Mouse (Mus musculus) heart, embryonic 16.5 days (tissue): ENCODE measurements around the gene Rab36. TPM values are rescaled to one million over a fixed set of nuclear protein-coding genes. Genes with fewer than 3 reads are reported as not detected.

Source experiments
- ATAC-seq: fragments of 200-750 bp; cut with Nextera tagmentation; replicated peaks from 2 replicates; pipeline ENCODE4 v1.8.0; 2017; ENCODE audit warnings: moderate number of reproducible peaks; ENCODE audit not compliant: insufficient read depth, low FRiP score; ENCODE audit errors: extremely low read depth
- H3K27ac ChIP-seq: fragments of 300-500 bp; sonication (generic); 2 replicates; pipeline ENCODE4 v1.5.1; 2014; ENCODE audit warnings: mild to moderate bottlenecking, low read length, control low read depth, moderate library complexity
- H3K27me3 ChIP-seq: fragments of 300-500 bp; sonication (generic); 2 replicates; pipeline ENCODE4 v1.6.1; 2014; ENCODE audit warnings: low read length, mixed read lengths; ENCODE audit not compliant: control insufficient read depth, insufficient read depth
- H3K36me3 ChIP-seq: fragments of 300-500 bp; sonication (generic); 2 replicates; pipeline ENCODE4 v1.6.1; 2014; ENCODE audit not compliant: control insufficient read depth, insufficient read depth
- H3K4me1 ChIP-seq: fragments of 300-500 bp; sonication (generic); 2 replicates; pipeline ENCODE4 v1.6.1; 2014; ENCODE audit warnings: low read length, mixed read lengths; ENCODE audit not compliant: control insufficient read depth, insufficient read depth
- H3K4me2 ChIP-seq: fragments of 300-500 bp; sonication (generic); 2 replicates; pipeline ENCODE4 v1.6.1; 2014; ENCODE audit warnings: low read depth, mild to moderate bottlenecking, control low read depth, low read length
- H3K4me3 ChIP-seq: fragments of 300-500 bp; sonication (generic); 2 replicates; pipeline ENCODE4 v1.5.1; 2014; ENCODE audit warnings: mild to moderate bottlenecking, control low read depth, low read length
- H3K9ac ChIP-seq: fragments of 300-500 bp; sonication (generic); 2 replicates; pipeline ENCODE4 v1.6.1; 2014; ENCODE audit warnings: low read length, control low read depth
- H3K9me3 ChIP-seq: fragments of 300-500 bp; sonication (generic); replicated peaks from 2 replicates; pipeline ENCODE4 v1.6.1; 2016; ENCODE audit warnings: low read length; ENCODE audit not compliant: control insufficient read depth
- WGBS: fragments of 180-500 bp; shearing (Covaris S2); extraction: QIAGEN DNeasy Blood & Tissue Kit; methylation state at CpG from one replicate; pipeline ENCODE4 v1.1.7; 2014; 5-methylcytosine and 5-hydroxymethylcytosine counted together
- polyA plus RNA-seq: library from polyadenylated mRNA; unstranded; fragments of >200 nt; fragmentation: Nextera tagmentation; extraction: Ambion mirVana; gene quantifications from 2 replicates; pipeline ENCODE4 v1.2.1, GENCODE M21; 2015

Rab36 gene
- polyA plus RNA-seq, 1 experiment from 2014 or later: 1.7 TPM

DNA sequence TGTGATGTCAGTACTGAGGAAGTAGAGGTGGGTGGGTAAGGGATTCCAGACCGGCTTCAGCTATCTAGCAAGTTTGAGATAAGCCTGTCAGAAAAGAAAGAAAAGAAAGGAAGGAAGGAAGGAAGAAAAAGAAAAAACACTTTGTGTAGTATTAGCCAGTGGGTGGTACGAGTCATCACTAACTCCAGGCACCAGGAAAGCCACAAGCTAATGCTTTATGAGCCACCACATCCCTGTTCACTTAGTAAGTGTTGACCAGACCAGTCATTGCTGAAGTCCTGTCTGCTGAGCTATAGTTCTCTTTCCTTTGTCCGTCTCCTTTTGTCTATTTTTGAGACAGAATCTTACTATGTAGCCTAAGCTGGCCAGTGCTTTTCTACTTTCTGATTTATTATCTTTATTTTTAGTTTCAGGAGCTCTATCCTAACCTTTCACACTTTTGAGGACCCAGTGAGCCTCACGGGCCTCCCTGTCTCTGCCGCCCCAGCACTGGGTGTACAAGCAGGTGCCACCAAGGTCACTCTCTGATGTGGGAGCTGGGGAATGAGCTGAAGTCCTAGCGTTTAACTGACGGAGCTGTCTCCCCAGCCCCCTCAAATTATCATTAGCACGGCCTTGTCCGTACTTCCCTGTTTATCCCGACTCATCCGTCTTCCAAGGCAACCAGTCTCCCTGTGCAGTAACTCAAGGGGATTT is 33.6 kb downstream of the Rab36 start:
- Histone ChIP-seq H3K9me3 (no peaks in the 10 kb centered on the region), H3K4me1 (peaks cover 14% of the 10 kb centered on the region)

GRCm38 (mm10) chr10:75075665-75076064 is 38.8 kb downstream of the Rab36 start:
- peaks cover 5% of the 10 kb centered on the region; the same call in 1 of the 2 replicates for H3K4me1 ChIP-seq
- ATAC-seq: no peak
- no peaks in the 10 kb centered on the region for H3K27me3 ChIP-seq
- H3K9ac ChIP-seq: no peak overlapping the region
- no peak overlapping the region for H3K4me2 ChIP-seq
- no peaks in the 10 kb centered on the region for H3K36me3 ChIP-seq
- no peak overlapping the region for H3K27ac ChIP-seq
- H3K4me3 ChIP-seq: no peak overlapping the region
- no peaks in the 10 kb centered on the region for H3K9me3 ChIP-seq
- WGBS: 69% methylated on average over 5 of the region's 5 CpGs

More for the DNA sequence above, 33.6 kb downstream of the Rab36 start:
- Histone ChIP-seq H3K36me3 (no peaks in the 10 kb centered on the region), H3K9ac (no peak overlapping the region), H3K27me3 (no peaks in the 10 kb centered on the region), H3K4me3 (no peak overlapping the region), H3K27ac (no peak overlapping the region; the same call in 1 of the 2 replicates), H3K4me2 (no peak overlapping the region)
- WGBS: 55% methylated on average over 11 of the region's 11 CpGs
- 0 out of 2 replicates have a peak, but pooled peaks have one; percentile 39 for ATAC-seq

GRCm38 (mm10) chr10:75078174-75079128 is 41.6 kb downstream of the Rab36 start:
- 73% methylated on average over 14 of the region's 14 CpGs for WGBS
- no peak overlapping the region for H3K27ac ChIP-seq
- no peak for ATAC-seq

GRCm38 (mm10) chr10:75085330-75085729 is 48.5 kb downstream of the Rab36 start:
- peaks cover 4% of the 10 kb centered on the region for H3K9me3 ChIP-seq
- H3K4me2 ChIP-seq: no peak overlapping the region
- peaks cover 3% of the 10 kb centered on the region; the same call in 1 of the 2 replicates for H3K27me3 ChIP-seq
- no peaks in the 10 kb centered on the region for H3K4me1 ChIP-seq
- H3K4me3 ChIP-seq: no peak overlapping the region
- ATAC-seq: no peak
- H3K36me3 ChIP-seq: no peaks in the 10 kb centered on the region; the same call in 1 of the 2 replicates
- 75% methylated on average over 1 of the region's 1 CpGs for WGBS
- H3K9ac ChIP-seq: no peak overlapping the region
- no peak overlapping the region for H3K27ac ChIP-seq

More at GRCm38 (mm10) chr10:75078174-75079128, 41.6 kb downstream of the Rab36 start:
- Histone ChIP-seq H3K9me3 (no peaks in the 10 kb centered on the region), H3K4me1 (no peaks in the 10 kb centered on the region; the same call in 1 of the 2 replicates), H3K4me2 (no peak overlapping the region), H3K4me3 (no peak overlapping the region), H3K9ac (no peak overlapping the region), H3K36me3 (no peaks in the 10 kb centered on the region; the same call in 1 of the 2 replicates), H3K27me3 (no peaks in the 10 kb centered on the region)

DNA sequence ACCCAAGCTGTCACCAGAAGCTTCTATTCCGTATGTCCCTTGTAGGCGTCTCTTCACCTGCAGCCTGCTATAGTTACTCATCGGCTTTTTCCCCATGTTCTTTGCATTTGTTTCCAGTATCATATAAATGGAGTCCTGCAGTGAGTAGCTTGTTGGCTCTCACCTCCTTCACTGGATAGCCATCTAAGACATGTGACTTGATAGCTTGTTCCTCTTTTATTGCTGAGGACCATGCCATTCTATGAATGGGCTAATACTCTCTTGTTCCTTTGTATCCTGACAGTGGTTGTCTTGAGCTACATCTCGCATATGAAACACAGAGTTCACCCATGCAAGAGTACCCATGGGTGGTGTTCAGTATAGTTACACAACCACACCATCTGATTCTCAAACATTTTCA is 51.6 kb downstream of the Rab36 start:
- Histone ChIP-seq H3K9ac (no peak overlapping the region), H3K9me3 (peaks cover 4% of the 10 kb centered on the region), H3K4me2 (no peak overlapping the region), H3K4me3 (no peak overlapping the region), H3K27me3 (peaks cover 15% of the 10 kb centered on the region), H3K36me3 (no peaks in the 10 kb centered on the region), H3K27ac (no peak overlapping the region), H3K4me1 (peaks cover 9% of the 10 kb centered on the region)
- no peak for ATAC-seq
- 92% methylated on average over 4 of the region's 4 CpGs for WGBS

DNA sequence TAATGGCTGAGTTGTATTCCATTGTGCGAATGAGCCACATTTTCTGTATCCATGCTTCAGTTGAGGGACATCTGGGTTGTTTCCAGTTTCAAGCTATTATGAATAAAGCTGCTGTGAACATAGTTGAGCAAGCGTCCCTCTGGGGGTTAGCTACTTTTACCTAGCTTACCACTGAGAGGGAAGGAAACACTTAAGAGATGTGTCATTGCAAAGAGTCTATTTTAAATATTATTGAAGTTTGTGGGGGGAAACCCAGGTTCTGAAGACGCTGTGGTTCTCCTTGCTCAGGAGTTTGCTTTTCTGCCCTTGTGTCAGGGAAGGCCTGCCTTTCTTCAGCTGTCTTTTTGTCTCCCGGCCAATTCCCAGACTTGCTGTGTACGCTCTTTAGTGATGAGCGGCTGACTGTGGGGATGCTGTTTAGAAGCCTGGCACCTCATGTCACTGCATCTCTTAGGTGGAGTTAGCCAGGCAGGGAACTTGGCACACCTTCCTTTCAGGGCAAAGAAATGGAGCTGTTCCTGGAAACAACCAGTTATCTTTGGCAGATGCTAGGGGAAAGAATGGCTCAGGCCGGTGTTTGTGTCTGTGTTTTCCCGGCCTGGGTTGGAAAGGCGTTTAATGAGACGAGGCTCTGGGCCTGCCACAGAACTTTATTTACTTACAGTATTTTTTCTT is 54.8 kb downstream of the Rab36 start:
- Histone ChIP-seq H3K4me3 (no peak overlapping the region), H3K9ac (no peak overlapping the region), H3K36me3 (no peaks in the 10 kb centered on the region), H3K27ac (peak overlapping the region; percentile 1), H3K4me1 (peaks cover 17% of the 10 kb centered on the region), H3K9me3 (peaks cover 4% of the 10 kb centered on the region), H3K27me3 (peaks cover 34% of the 10 kb centered on the region), H3K4me2 (no peak overlapping the region)
- ATAC-seq: no peak; the same call in 1 of the 2 replicates
- WGBS: 64% methylated on average over 10 of the region's 10 CpGs

DNA sequence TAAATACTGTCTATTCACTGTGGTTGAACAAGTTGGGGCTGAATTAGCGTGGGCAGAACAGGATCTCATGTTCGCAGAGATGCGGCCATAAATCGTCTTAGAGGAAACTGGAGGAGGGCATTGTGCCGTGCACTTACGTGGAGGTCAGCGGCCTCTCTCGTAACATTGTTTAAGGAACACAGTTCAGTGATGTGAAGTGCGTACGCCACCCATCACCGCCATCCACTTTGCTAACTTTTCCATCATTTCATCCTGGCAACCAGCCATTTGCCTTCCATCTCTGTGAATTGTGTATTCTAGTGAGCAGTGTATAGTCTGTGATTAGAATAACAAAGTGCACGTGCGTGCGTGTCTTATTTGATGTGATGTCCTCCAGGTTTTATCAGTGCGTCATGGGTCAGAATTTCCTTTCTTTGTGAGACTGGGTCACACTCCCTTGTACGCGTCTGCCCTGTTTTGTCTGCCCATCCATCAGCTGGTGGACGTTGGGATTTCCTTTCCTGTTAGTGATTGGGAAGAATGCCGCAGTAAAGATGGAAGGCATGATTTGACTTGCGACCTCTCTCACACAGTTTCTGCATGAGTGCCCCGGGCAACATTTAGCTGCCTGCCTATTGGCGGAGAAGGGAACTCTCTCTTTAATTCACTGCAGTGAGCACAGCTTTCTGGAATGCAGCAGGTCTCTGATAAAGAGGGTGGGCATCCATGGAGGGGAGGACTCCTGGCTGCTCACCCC is 56.6 kb downstream of the Rab36 start:
- H3K4me3 ChIP-seq: no peak overlapping the region
- H3K4me2 ChIP-seq: no peak overlapping the region
- no peaks in the 10 kb centered on the region for H3K9me3 ChIP-seq
- no peak overlapping the region for H3K27ac ChIP-seq
- WGBS: 44% methylated on average over 22 of the region's 22 CpGs
- H3K36me3 ChIP-seq: no peaks in the 10 kb centered on the region
- peaks cover 32% of the 10 kb centered on the region for H3K27me3 ChIP-seq
- H3K4me1 ChIP-seq: peaks cover 27% of the 10 kb centered on the region
- ATAC-seq: no peak
- H3K9ac ChIP-seq: no peak overlapping the region

DNA sequence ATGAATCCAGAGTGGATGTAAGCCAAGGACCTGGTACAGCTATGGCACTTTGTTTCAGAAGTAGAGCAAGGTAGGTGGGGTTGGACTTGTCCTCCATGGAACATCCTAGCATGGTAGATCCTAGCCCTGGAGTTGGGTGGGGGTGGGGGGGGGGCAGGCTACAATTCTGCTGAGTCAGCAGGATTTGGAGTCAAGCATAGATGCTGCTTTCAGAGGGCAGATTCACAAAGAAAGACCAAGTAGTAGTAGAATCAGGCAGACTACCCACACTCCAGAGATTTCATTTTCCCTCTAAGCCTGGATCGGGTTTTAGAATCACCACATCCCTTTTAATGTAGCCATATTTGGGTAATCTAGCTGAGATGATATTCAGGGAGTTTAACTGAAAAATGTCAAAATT is 57.5 kb downstream of the Rab36 start:
- no peak overlapping the region for H3K9ac ChIP-seq
- peaks cover 27% of the 10 kb centered on the region for H3K4me1 ChIP-seq
- no peaks in the 10 kb centered on the region for H3K36me3 ChIP-seq
- H3K4me3 ChIP-seq: no peak overlapping the region
- 89% methylated on average over 1 of the region's 1 CpGs for WGBS
- no peak overlapping the region for H3K4me2 ChIP-seq
- ATAC-seq: no peak
- H3K27ac ChIP-seq: no peak overlapping the region
- peaks cover 32% of the 10 kb centered on the region for H3K27me3 ChIP-seq
- H3K9me3 ChIP-seq: no peaks in the 10 kb centered on the region
